Mouse (Mus musculus) bone marrow, adult 2 months (tissue): ENCODE measurements around the gene Msrb3.

Experiments used
- CTCF ChIP-seq: fragments of 200-500 bp; IDR thresholded peaks from 2 replicates; pipeline ENCODE4 v1.5.1; 2011; ENCODE audit warnings: low read length, control low read depth; ENCODE audit not compliant: control insufficient read depth, insufficient read depth
- POLR2A ChIP-seq: fragments of 200-500 bp; IDR thresholded peaks from 2 replicates; pipeline ENCODE4 v1.6.1; 2011; ENCODE audit warnings: low read depth, mild to moderate bottlenecking, control low read depth, low read length, borderline replicate concordance; ENCODE audit not compliant: control insufficient read depth

- no peak for TF ChIP-seq CTCF
- no peak for TF ChIP-seq POLR2A
These were observed 14.7 kb downstream of the Msrb3 start for GRCm38 (mm10) chr10:120884220-120884619.
